Mouse (Mus musculus) spleen, embryonic (tissue): ENCODE measurements around the gene Gm13693.
"Not testable (repeated sequence)": the region's sequence is repeated elsewhere in the genome, so short reads cannot be mapped to it uniquely, and the experiment has no call there.

Source experiments
- CTCF ChIA-PET: fragments of 350-600 bp; sonication (Branson Sonifier 250); formaldehyde crosslinking; loops from one replicate; lab custom pipeline; 2022; lab: Charles Lee

Gene Gm13693

DNA sequence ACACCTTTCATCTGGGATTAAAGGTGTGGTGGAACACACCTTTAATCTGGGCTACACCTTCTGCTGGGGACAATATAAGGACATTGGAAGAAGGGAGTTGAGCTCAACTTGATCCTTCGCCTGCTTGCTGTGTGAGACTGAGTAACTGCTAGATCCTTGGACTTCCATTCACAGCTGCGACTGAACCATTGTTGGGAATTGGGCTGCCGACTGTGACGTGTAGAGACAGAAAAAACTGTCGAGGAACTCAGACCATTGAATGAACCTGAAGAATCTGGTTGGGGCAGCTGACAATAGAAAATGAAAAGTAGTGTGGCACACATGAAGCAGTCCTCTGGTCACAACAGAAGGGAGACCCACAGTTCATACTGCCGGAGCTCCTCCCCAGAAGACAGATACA, at the start of gene Gm13693:
Gm13693 (plus strand) TSS at position 301 of the 400 bp plus-strand sequence.
- CTCF ChIA-PET, result not testable (repeated sequence)

DNA sequence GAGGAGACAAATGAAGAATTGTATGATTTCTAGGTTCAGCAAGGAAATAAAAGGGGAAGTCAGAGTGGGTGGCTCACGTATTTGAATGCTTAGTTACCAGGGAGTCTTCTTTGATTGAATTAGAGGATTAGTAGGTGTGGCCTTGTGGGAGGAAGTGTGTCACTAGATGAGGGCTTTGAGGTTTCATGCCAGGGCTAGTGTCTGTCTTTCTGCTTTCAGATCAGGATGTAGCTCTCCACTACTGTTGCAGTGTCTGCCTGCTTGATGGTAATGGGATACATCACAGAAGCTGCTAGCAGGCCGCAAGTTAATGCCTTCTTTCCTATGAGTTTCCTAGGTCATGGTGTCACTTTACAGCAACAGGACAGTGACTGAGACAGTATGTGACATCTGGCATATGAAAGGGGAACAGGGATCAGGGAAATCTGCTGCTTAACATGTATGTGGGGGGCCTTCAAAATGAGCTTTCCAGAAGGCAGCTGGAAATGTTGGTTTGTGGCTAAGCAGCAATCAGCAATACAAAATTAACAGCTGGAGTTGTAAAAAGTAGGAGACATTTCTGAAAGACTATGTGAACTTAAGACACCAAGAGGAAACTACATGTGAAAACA, 31.7 kb upstream of the Gm13693 start:
- CTCF ChIA-PET, result no interaction called here

DNA sequence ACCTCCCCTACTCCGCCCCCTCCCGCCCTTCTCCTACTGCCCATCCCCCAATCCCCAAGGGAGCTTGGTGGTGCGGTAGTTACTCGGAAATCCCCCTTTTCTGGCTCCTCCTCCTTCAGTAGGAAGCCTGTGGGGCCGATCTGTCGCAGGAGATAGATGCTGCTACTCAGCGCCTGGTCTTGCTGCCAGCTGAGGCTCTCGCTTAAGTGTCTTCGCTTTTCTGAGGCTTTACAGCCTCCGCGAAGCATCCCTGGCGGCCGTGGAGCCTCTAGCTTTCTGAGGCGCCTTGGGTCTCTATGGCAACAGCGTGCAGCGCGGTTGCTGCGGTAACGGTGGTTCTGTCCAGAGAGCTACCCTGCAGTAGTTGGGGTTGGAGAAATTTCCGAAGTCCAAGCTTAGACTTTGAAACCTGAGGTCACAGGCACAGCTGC, 20.4 kb upstream of the Gm13693 start, which contains the start of gene Zswim2:
Zswim2 (minus strand) TSS at position 298 of the 431 bp plus-strand sequence.
- CTCF ChIA-PET, result interaction anchor here (0.5 to 0.7 kb wide), 3 partner anchors 15 to 251 kb away, joined by 4 to 16 read pairs (median 5); no protein-coding TSS in a partner anchor

DNA sequence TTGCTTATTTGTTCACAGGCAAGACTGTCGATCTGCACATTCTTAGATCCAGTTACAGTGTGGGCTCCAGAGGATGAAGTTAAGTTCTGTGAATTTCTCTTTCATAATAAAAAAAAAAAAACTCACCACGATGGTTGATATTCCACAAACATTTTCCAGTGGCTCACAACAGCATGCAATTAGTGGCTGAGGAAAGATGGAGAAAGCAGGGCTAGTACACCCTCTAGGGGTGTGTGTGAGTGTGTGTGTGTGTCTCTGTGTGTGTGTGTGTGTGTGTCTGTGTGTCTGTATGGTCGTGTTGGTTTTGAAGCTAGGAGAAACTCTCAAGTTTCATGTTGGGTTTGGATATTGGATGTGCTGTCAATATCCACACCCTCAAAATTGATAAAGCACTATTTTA, 19.9 kb upstream of the Gm13693 start:
- CTCF ChIA-PET, result interaction anchor here (0.5 to 0.7 kb wide), 4 partner anchors 15 to 252 kb away, joined by 3 to 16 read pairs (median 4); no protein-coding TSS in a partner anchor

DNA sequence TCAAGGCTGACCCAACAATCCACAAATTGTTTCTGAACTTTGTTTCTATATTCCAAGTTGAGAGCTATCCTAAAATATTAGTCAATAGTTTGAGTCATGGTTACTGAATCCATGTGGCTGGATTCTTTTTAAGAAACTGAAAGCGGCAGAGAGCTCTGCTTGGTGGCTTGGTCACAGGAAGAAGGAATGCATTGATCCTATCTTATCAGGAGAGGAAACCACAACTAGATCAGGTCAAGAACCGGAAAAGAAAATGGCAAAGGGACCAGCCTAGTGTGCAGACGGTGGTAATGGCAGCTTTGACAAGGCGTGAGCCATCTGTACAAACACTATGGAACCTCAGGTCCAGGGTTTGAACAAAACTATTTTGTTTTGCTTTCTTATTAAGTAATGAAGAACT, 19.5 kb upstream of the Gm13693 start:
- CTCF ChIA-PET, result interaction anchor here (0.6 kb wide), 1 partner anchor 91 kb away, joined by 3 read pairs; no protein-coding TSS in a partner anchor

DNA sequence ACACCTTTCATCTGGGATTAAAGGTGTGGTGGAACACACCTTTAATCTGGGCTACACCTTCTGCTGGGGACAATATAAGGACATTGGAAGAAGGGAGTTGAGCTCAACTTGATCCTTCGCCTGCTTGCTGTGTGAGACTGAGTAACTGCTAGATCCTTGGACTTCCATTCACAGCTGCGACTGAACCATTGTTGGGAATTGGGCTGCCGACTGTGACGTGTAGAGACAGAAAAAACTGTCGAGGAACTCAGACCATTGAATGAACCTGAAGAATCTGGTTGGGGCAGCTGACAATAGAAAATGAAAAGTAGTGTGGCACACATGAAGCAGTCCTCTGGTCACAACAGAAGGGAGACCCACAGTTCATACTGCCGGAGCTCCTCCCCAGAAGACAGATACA, 5.9 kb upstream of the Gm13693 start, which contains the start of gene Gm13698:
Gm13698 (plus strand) TSS at position 301 of the 400 bp plus-strand sequence.
- CTCF ChIA-PET, result not testable (repeated sequence)

DNA sequence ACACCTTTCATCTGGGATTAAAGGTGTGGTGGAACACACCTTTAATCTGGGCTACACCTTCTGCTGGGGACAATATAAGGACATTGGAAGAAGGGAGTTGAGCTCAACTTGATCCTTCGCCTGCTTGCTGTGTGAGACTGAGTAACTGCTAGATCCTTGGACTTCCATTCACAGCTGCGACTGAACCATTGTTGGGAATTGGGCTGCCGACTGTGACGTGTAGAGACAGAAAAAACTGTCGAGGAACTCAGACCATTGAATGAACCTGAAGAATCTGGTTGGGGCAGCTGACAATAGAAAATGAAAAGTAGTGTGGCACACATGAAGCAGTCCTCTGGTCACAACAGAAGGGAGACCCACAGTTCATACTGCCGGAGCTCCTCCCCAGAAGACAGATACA, 5.7 kb downstream of the Gm13693 start, which contains the start of gene Gm13695:
Gm13695 (plus strand) TSS at position 301 of the 400 bp plus-strand sequence.
- CTCF ChIA-PET, result not testable (repeated sequence)

DNA sequence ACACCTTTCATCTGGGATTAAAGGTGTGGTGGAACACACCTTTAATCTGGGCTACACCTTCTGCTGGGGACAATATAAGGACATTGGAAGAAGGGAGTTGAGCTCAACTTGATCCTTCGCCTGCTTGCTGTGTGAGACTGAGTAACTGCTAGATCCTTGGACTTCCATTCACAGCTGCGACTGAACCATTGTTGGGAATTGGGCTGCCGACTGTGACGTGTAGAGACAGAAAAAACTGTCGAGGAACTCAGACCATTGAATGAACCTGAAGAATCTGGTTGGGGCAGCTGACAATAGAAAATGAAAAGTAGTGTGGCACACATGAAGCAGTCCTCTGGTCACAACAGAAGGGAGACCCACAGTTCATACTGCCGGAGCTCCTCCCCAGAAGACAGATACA, 11.5 kb downstream of the Gm13693 start, which contains the start of gene Gm13696:
Gm13696 (plus strand) TSS at position 301 of the 400 bp plus-strand sequence.
- CTCF ChIA-PET, result not testable (repeated sequence)

DNA sequence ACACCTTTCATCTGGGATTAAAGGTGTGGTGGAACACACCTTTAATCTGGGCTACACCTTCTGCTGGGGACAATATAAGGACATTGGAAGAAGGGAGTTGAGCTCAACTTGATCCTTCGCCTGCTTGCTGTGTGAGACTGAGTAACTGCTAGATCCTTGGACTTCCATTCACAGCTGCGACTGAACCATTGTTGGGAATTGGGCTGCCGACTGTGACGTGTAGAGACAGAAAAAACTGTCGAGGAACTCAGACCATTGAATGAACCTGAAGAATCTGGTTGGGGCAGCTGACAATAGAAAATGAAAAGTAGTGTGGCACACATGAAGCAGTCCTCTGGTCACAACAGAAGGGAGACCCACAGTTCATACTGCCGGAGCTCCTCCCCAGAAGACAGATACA, 17.3 kb downstream of the Gm13693 start, which contains the start of gene Gm13694:
Gm13694 (plus strand) TSS at position 301 of the 400 bp plus-strand sequence.
- CTCF ChIA-PET, result not testable (repeated sequence)

DNA sequence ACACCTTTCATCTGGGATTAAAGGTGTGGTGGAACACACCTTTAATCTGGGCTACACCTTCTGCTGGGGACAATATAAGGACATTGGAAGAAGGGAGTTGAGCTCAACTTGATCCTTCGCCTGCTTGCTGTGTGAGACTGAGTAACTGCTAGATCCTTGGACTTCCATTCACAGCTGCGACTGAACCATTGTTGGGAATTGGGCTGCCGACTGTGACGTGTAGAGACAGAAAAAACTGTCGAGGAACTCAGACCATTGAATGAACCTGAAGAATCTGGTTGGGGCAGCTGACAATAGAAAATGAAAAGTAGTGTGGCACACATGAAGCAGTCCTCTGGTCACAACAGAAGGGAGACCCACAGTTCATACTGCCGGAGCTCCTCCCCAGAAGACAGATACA, 23.1 kb downstream of the Gm13693 start, which contains the start of gene Gm13697:
Gm13697 (plus strand) TSS at position 301 of the 400 bp plus-strand sequence.
- CTCF ChIA-PET, result not testable (repeated sequence)

DNA sequence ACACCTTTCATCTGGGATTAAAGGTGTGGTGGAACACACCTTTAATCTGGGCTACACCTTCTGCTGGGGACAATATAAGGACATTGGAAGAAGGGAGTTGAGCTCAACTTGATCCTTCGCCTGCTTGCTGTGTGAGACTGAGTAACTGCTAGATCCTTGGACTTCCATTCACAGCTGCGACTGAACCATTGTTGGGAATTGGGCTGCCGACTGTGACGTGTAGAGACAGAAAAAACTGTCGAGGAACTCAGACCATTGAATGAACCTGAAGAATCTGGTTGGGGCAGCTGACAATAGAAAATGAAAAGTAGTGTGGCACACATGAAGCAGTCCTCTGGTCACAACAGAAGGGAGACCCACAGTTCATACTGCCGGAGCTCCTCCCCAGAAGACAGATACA, 28.9 kb downstream of the Gm13693 start, which contains the start of gene Gm13691:
Gm13691 (plus strand) TSS at position 301 of the 400 bp plus-strand sequence.
- CTCF ChIA-PET, result not testable (repeated sequence)

DNA sequence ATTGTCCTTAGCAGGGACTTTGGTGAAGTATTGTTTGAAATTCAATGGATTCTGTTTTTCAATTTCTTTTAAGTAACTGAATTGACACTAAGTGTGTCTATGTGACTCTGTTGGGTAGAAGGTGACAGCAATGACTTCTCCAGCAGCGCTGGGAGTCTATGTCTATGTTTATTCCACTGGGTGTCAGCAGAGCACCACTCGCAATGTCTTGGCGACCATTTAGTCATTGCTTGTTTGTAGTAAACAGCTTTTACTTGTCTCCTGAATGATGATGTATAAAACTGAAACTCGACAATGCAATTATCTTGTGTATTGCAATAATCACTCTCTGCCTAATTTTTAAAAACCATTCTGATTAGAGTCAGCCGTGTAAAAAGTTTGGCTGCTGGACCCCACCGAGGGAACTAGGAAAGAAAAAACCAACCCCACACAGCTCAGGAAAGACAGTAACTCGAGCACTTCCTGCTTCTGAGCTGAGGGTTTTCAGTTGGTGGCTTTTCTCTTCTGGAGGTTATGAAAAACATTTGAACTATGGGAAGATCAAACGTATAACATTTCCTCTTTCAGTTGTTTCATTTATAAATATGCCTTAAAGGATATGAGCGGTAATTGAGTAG, 32.4 kb downstream of the Gm13693 start:
- CTCF ChIA-PET, result not testable (repeated sequence)

DNA sequence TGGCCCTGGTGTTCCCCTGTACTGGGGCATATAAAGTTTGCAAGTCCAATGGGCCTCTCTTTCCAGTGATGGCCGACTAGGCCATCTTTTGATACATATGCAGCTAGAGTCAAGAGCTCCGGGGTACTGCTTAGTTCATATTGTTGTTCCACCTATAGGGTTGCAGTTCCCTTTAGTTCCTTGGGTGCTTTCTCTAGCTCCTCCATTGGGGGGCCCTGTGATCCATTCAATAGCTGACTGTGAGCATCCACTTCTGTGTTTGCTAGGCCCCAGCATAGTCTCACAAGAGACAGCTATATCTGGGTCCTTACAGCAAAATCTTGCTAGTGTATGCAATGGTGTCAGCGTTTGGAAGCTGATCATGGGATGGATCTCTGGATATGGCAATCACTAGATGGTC, 33.2 kb downstream of the Gm13693 start:
- CTCF ChIA-PET, result not testable (repeated sequence)

DNA sequence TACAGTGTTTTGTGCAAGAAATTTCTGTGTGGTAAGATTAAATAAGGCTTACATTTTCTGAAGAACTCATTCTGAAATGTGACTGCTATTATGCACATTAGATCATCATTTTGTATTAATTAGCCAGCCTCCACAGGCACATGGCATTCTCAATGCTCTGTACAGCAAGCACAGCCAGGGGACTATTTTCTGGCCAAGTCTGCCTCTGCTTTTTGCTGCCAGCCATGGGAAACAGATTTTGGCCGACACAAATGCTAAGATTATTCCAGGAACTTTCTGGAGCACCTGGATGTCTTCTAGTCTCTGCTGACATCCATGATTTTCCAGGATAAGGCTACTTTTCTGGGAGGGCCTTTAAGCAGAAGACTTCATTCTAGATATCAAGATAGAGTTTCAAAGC, 47.6 kb downstream of the Gm13693 start:
- CTCF ChIA-PET, result no interaction called here

DNA sequence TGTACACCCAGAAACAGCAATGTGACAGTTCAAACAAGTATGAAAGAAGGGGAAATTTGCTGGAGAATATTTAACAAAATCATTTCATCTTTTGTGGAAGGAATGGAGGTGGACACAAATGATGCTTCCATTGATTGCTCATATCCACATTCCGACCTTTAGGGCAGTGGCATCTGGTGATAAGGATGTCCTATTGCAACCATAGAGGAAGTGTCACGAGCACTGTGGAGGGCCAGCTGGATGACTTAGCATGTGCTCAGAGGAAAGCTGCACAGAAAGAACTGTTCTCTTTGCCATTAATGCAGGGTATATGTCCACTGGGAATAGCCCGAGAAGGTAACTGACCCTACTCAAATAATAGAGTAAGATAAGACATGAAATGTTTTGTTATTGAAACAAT, 48.5 kb downstream of the Gm13693 start:
- CTCF ChIA-PET, result no interaction called here
